Mouse (Mus musculus) layer of hippocampus, adult 2 months (tissue): ENCODE measurements at regions not wholly inside any gene's neighbourhood (a gene's known extent, or its start where the extent isn't known, plus 50 kb on each side); places are given as distances from the start of the nearest gene placed in this dataset.
A peak's percentile ranks its signal among the peaks of the same experiment; 100 is the strongest.

Source experiments
- DNase-seq, 2 experiments: peaks; one replicate each; pipeline ENCODE4 v3.0.0; 2022; ENCODE audit warnings: low spot score in 2 of 2
- H3K27ac ChIP-seq: fragments of 200-600 bp; 2 replicates; pipeline ENCODE4 v1.8.1; 2022
- H3K4me3 ChIP-seq: fragments of 200-600 bp; 2 replicates; pipeline ENCODE4 v1.8.1; 2022; ENCODE audit warnings: mild to moderate bottlenecking
- CTCF ChIP-seq: fragments of 200-600 bp; conservative IDR thresholded peaks from 2 replicates; pipeline ENCODE4 v1.8.1; 2022; ENCODE audit warnings: antibody characterized with exemption, mild to moderate bottlenecking, moderate library complexity

- no peak for TF ChIP-seq CTCF
- Histone ChIP-seq H3K27ac (no peak overlapping the region), H3K4me3 (no peak overlapping the region)
- DNase-seq, result no peak
Observed at GRCm38 (mm10) chr13:7691232-7691631, 511.4 kb upstream of the Adarb2 start.

GRCm38 (mm10) chr13:7697647-7698365, 504.9 kb upstream of the Adarb2 start:
- H3K4me3 ChIP-seq, result no peak overlapping the region
- no peak for TF ChIP-seq CTCF
- H3K27ac ChIP-seq, result no peak overlapping the region
- no peak for DNase-seq

DNA sequence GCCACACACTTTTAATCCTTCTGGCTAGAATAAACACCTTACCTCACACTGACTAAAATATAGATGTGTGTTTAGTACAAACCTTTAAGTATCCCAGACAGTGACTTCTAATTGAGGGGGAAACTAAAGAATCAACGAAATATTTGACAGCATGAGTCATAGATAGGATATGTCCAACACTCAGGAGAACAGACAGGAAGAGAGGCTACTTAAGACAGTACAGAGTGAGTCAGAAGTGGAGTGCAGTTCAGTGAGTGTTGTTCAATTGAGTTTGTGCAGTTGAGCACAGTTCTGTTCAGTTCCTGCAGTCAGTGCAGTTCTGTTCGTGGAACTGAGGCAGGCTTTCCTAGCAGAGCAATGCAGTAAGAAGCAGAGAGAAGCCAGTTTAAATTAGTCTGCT, 481.1 kb upstream of the Adarb2 start:
- Histone ChIP-seq H3K27ac (no peak overlapping the region), H3K4me3 (no peak overlapping the region)
- DNase-seq, result no peak
- no peak for TF ChIP-seq CTCF

GRCm38 (mm10) chr13:7749688-7750087, 453.0 kb upstream of the Adarb2 start:
- TF ChIP-seq CTCF, result no peak
- Histone ChIP-seq H3K27ac (no peak overlapping the region), H3K4me3 (no peak overlapping the region)
- peak; percentile 16 to 40 for DNase-seq

GRCm38 (mm10) chr13:7785252-7785651, 417.4 kb upstream of the Adarb2 start:
- no peak for TF ChIP-seq CTCF

DNA sequence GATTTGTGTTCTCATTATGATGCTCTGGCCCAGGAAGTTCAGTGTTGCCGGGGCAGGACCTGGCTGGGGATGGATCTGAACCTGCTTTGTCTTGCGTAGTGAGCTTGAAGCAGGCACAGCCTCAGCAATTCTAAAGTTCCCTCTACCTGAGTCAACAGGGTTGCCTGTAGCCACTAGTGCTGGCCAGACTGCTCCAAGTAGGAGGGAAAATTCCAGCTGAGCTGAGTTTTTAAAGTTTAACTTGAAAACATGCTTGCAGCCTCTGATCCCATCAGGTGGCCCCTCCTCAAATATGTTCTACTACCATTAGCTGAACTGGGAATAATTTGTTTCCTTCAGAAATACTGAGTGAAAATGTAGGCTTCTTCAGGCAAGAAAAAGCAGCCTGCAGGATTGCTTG, 412.6 kb upstream of the Adarb2 start:
- H3K27ac ChIP-seq, result no peak overlapping the region
- no peak for DNase-seq
- no peak overlapping the region for H3K4me3 ChIP-seq
- no peak for TF ChIP-seq CTCF

More at GRCm38 (mm10) chr13:7785252-7785651, 417.4 kb upstream of the Adarb2 start:
- H3K4me3 ChIP-seq, result no peak overlapping the region
- no peak for DNase-seq
- no peak overlapping the region for H3K27ac ChIP-seq
